Mouse (Mus musculus): ENCODE measurements around the gene Ston2. TPM values are rescaled to one million over a fixed set of nuclear protein-coding genes. Genes with fewer than 3 reads are reported as not detected.

Ston2 gene
- polyA plus RNA-seq, 1 experiment from 2014 or later = 4.3 TPM

GRCm38 (mm10) chr12:91609425-91609824 lies 178.8 kb downstream of the Ston2 start:
- Histone ChIP-seq H3K4me3 (no peak overlapping the region), H3K9ac (no peak overlapping the region), H3K9me3 (no peaks in the 10 kb centered on the region), H3K27me3 (replicated peaks) (no peaks in the 10 kb centered on the region), H3K4me2 (no peak overlapping the region), H3K4me1 (0 out of 2 replicates have a peak, but pooled peaks cover 3% of the 10 kb centered on the region), H3K27ac (replicated peaks) (no peak overlapping the region), H3K36me3 (no peaks in the 10 kb centered on the region)
- no peak for ATAC-seq (ENCODE audit: extremely low read depth, insufficient number of reproducible peaks, low FRiP score, low TSS enrichment)
- WGBS = 90% methylated on average over 5 of the region's 5 CpGs

- H3K27ac ChIP-seq (replicated peaks) = no peak overlapping the region
- no peak overlapping the region for H3K9ac ChIP-seq
- no peaks in the 10 kb centered on the region for H3K9me3 ChIP-seq
- H3K4me3 ChIP-seq = no peak overlapping the region
- H3K27me3 ChIP-seq (replicated peaks) = no peaks in the 10 kb centered on the region
- 66% methylated on average over 7 of the region's 7 CpGs for WGBS
- no peak overlapping the region for H3K4me2 ChIP-seq
- H3K4me1 ChIP-seq = 0 out of 2 replicates have a peak, but pooled peaks cover 7% of the 10 kb centered on the region
- H3K36me3 ChIP-seq = no peaks in the 10 kb centered on the region
- ATAC-seq (ENCODE audit: extremely low read depth, insufficient number of reproducible peaks, low FRiP score, low TSS enrichment) = no peak
These were observed 180.5 kb downstream of the Ston2 start for GRCm38 (mm10) chr12:91607678-91608077.

- Histone ChIP-seq H3K9ac (no peak overlapping the region), H3K27me3 (replicated peaks) (no peaks in the 10 kb centered on the region), H3K27ac (replicated peaks) (no peak overlapping the region), H3K4me3 (no peak overlapping the region), H3K36me3 (no peaks in the 10 kb centered on the region), H3K9me3 (no peaks in the 10 kb centered on the region), H3K4me2 (no peak overlapping the region), H3K4me1 (0 out of 2 replicates have a peak, but pooled peaks cover 7% of the 10 kb centered on the region)
- no peak for ATAC-seq (ENCODE audit: extremely low read depth, insufficient number of reproducible peaks, low FRiP score, low TSS enrichment)
- WGBS = 81% methylated on average over 13 of the region's 13 CpGs
These were observed 181.5 kb downstream of the Ston2 start for GRCm38 (mm10) chr12:91606651-91607050.

GRCm38 (mm10) chr12:91604600-91604999 lies 183.6 kb downstream of the Ston2 start:
- no peak for ATAC-seq (ENCODE audit: extremely low read depth, insufficient number of reproducible peaks, low FRiP score, low TSS enrichment)
- no peaks in the 10 kb centered on the region for H3K9me3 ChIP-seq
- no peak overlapping the region for H3K9ac ChIP-seq
- no peaks in the 10 kb centered on the region for H3K27me3 ChIP-seq (replicated peaks)
- no peak overlapping the region for H3K4me3 ChIP-seq
- H3K4me1 ChIP-seq = 0 out of 2 replicates have a peak, but pooled peaks cover 7% of the 10 kb centered on the region
- no peaks in the 10 kb centered on the region for H3K36me3 ChIP-seq
- H3K4me2 ChIP-seq = peak overlapping the region; percentile 34
- WGBS = 37% methylated on average over 6 of the region's 6 CpGs
- no peak overlapping the region for H3K27ac ChIP-seq (replicated peaks)

GRCm38 (mm10) chr12:91592128-91592527 lies 196.1 kb downstream of the Ston2 start:
- ATAC-seq (ENCODE audit: extremely low read depth, insufficient number of reproducible peaks, low FRiP score, low TSS enrichment) = no peak
- H3K4me2 ChIP-seq = no peak overlapping the region
- H3K4me3 ChIP-seq = no peak overlapping the region
- H3K9ac ChIP-seq = no peak overlapping the region
- H3K36me3 ChIP-seq = no peaks in the 10 kb centered on the region
- 88% methylated on average over 3 of the region's 3 CpGs for WGBS
- H3K4me1 ChIP-seq = peaks cover 17% of the 10 kb centered on the region
- H3K27ac ChIP-seq (replicated peaks) = no peak overlapping the region
- H3K9me3 ChIP-seq = no peaks in the 10 kb centered on the region
- no peaks in the 10 kb centered on the region for H3K27me3 ChIP-seq (replicated peaks)

- H3K36me3 ChIP-seq = peaks cover 3% of the 10 kb centered on the region; the same call in 1 of the 2 replicates
- H3K9me3 ChIP-seq = no peaks in the 10 kb centered on the region
- H3K27ac ChIP-seq (replicated peaks) = peak overlapping the region; percentile 97
- H3K4me2 ChIP-seq = peak overlapping the region; percentile 82
- peaks cover 21% of the 10 kb centered on the region for H3K4me1 ChIP-seq
- H3K27me3 ChIP-seq (replicated peaks) = no peaks in the 10 kb centered on the region
- H3K4me3 ChIP-seq = peak overlapping the region; percentile 89
- peak overlapping the region; percentile 90 for H3K9ac ChIP-seq
- ATAC-seq (ENCODE audit: extremely low read depth, insufficient number of reproducible peaks, low FRiP score, low TSS enrichment) = no peak
- WGBS = 89% methylated on average over 1 of the region's 1 CpGs
These were observed 197.0 kb downstream of the Ston2 start for GRCm38 (mm10) chr12:91591191-91591590.

- ATAC-seq (ENCODE audit: extremely low read depth, insufficient number of reproducible peaks, low FRiP score, low TSS enrichment) = no peak
- peak overlapping the region; percentile 97 for H3K27ac ChIP-seq (replicated peaks)
- peaks cover 21% of the 10 kb centered on the region for H3K4me1 ChIP-seq
- H3K27me3 ChIP-seq (replicated peaks) = no peaks in the 10 kb centered on the region
- H3K36me3 ChIP-seq = peaks cover 6% of the 10 kb centered on the region
- peak overlapping the region; percentile 89 for H3K4me3 ChIP-seq
- peak overlapping the region; percentile 82 for H3K4me2 ChIP-seq
- 26% methylated on average over 6 of the region's 6 CpGs for WGBS
- no peaks in the 10 kb centered on the region for H3K9me3 ChIP-seq
- H3K9ac ChIP-seq = peak overlapping the region; percentile 90
These were observed 197.5 kb downstream of the Ston2 start for GRCm38 (mm10) chr12:91590716-91591115.

GRCm38 (mm10) chr12:91589847-91590690 lies 198.1 kb downstream of the Ston2 start, which contains the start of gene Gtf2a1:
TSS of gene Gtf2a1 (minus strand) at chr12:91590487.
- H3K27me3 ChIP-seq (replicated peaks) = no peaks in the 10 kb centered on the region
- peak within 1 kb of the TSS; percentile 89 for H3K4me3 ChIP-seq
- peaks cover 13% of the 10 kb centered on the region for H3K36me3 ChIP-seq
- H3K27ac ChIP-seq (replicated peaks) = peak within 1 kb of the TSS; percentile 100
- WGBS = under 1% methylated on average over 62 of the region's 99 CpGs
- ATAC-seq (ENCODE audit: extremely low read depth, insufficient number of reproducible peaks, low FRiP score, low TSS enrichment) = peak; percentile 87
- peaks cover 21% of the 10 kb centered on the region for H3K4me1 ChIP-seq
- no peaks in the 10 kb centered on the region for H3K9me3 ChIP-seq
- peak within 1 kb of the TSS; percentile 100 for H3K9ac ChIP-seq
- H3K4me2 ChIP-seq = peak within 1 kb of the TSS; percentile 82

GRCm38 (mm10) chr12:91589542-91589846 lies 198.7 kb downstream of the Ston2 start:
- no peak for ATAC-seq (ENCODE audit: extremely low read depth, insufficient number of reproducible peaks, low FRiP score, low TSS enrichment)
- peak overlapping the region; percentile 100 for H3K9ac ChIP-seq
- H3K27ac ChIP-seq (replicated peaks) = peak overlapping the region; percentile 100
- H3K4me1 ChIP-seq = peaks cover 21% of the 10 kb centered on the region
- no peaks in the 10 kb centered on the region for H3K9me3 ChIP-seq
- WGBS = 1% methylated on average over 11 of the region's 11 CpGs
- peak overlapping the region; percentile 89 for H3K4me3 ChIP-seq
- peaks cover 18% of the 10 kb centered on the region for H3K36me3 ChIP-seq
- H3K4me2 ChIP-seq = peak overlapping the region; percentile 76
- no peaks in the 10 kb centered on the region for H3K27me3 ChIP-seq (replicated peaks)

GRCm38 (mm10) chr12:91588670-91589541 lies 199.3 kb downstream of the Ston2 start:
- 0% methylated on average over 42 of the region's 83 CpGs for WGBS
- H3K4me3 ChIP-seq = peak overlapping the region; percentile 89
- H3K4me2 ChIP-seq = peak overlapping the region; percentile 76
- H3K9ac ChIP-seq = peak overlapping the region; percentile 100
- peaks cover 26% of the 10 kb centered on the region for H3K4me1 ChIP-seq
- H3K27ac ChIP-seq (replicated peaks) = peak overlapping the region; percentile 100
- no peaks in the 10 kb centered on the region for H3K9me3 ChIP-seq
- H3K36me3 ChIP-seq = peaks cover 24% of the 10 kb centered on the region
- ATAC-seq (ENCODE audit: extremely low read depth, insufficient number of reproducible peaks, low FRiP score, low TSS enrichment) = 0 out of 2 replicates have a peak, but pooled peaks have one; percentile 6
- H3K27me3 ChIP-seq (replicated peaks) = no peaks in the 10 kb centered on the region

GRCm38 (mm10) chr12:91588176-91588669 lies 200.0 kb downstream of the Ston2 start:
- under 1% methylated on average over 32 of the region's 32 CpGs for WGBS
- ATAC-seq (ENCODE audit: extremely low read depth, insufficient number of reproducible peaks, low FRiP score, low TSS enrichment) = peak; percentile 65
- H3K4me1 ChIP-seq = peaks cover 32% of the 10 kb centered on the region

More at GRCm38 (mm10) chr12:91588176-91588669, 200.0 kb downstream of the Ston2 start:
- peak overlapping the region; percentile 89 for H3K4me3 ChIP-seq
- peak overlapping the region; percentile 76 for H3K4me2 ChIP-seq
- H3K27me3 ChIP-seq (replicated peaks) = no peaks in the 10 kb centered on the region
- H3K9ac ChIP-seq = peak overlapping the region; percentile 100
- H3K36me3 ChIP-seq = peaks cover 28% of the 10 kb centered on the region
- H3K27ac ChIP-seq (replicated peaks) = peak overlapping the region; percentile 100
- H3K9me3 ChIP-seq = no peaks in the 10 kb centered on the region
